Mouse (Mus musculus): ENCODE data around the gene Gls. TPM values are rescaled to one million over a fixed set of nuclear protein-coding genes. Genes with fewer than 3 reads are reported as not detected.
A peak's percentile ranks its signal among the peaks of the same experiment; 100 is the strongest.

Gls gene
- polyA plus RNA-seq, 1 experiment from 2014 or later = 35.4 TPM

GRCm38 (mm10) chr1:52252447-52252846, 19.4 kb upstream of the Gls start:
- no peak overlapping the region for H3K4me3 ChIP-seq (ENCODE audit: low read depth, low read length)
- DNase-seq (ENCODE audit: low spot score) = no peak
- 70% methylated on average over 2 of the region's 2 CpGs for WGBS
- no peak overlapping the region for H3K9ac ChIP-seq (ENCODE audit: low read length)
- no peak overlapping the region for H3K4me2 ChIP-seq (ENCODE audit: low read length)
- H3K4me1 ChIP-seq (ENCODE audit: control insufficient read depth, insufficient read depth, low read length) = no peaks in the 10 kb centered on the region
- no peaks in the 10 kb centered on the region for H3K27me3 ChIP-seq (replicated peaks; ENCODE audit: control insufficient read depth, insufficient read depth, low read length)
- H3K36me3 ChIP-seq (ENCODE audit: control insufficient read depth, insufficient read depth, low read length) = no peaks in the 10 kb centered on the region
- ATAC-seq = no peak
- H3K9me3 ChIP-seq (replicated peaks; ENCODE audit: control insufficient read depth, low read length) = no peaks in the 10 kb centered on the region
- H3K27ac ChIP-seq (ENCODE audit: low read depth, low read length) = no peak overlapping the region

- no peak overlapping the region for H3K4me3 ChIP-seq (ENCODE audit: low read depth, low read length)
Measured at GRCm38 (mm10) chr1:52251038-52251735, 18.2 kb upstream of the Gls start.

GRCm38 (mm10) chr1:52248899-52249556, 16.0 kb upstream of the Gls start:
- WGBS = 88% methylated on average over 3 of the region's 3 CpGs
- H3K4me3 ChIP-seq (ENCODE audit: low read depth, low read length) = no peak overlapping the region
- H3K27ac ChIP-seq (ENCODE audit: low read depth, low read length) = no peak overlapping the region
- H3K27me3 ChIP-seq (replicated peaks; ENCODE audit: control insufficient read depth, insufficient read depth, low read length) = no peaks in the 10 kb centered on the region
- H3K9ac ChIP-seq (ENCODE audit: low read length) = no peak overlapping the region
- H3K4me1 ChIP-seq (ENCODE audit: control insufficient read depth, insufficient read depth, low read length) = no peaks in the 10 kb centered on the region
- ATAC-seq = no peak
- no peaks in the 10 kb centered on the region for H3K9me3 ChIP-seq (replicated peaks; ENCODE audit: control insufficient read depth, low read length)
- no peak for DNase-seq (ENCODE audit: low spot score)
- H3K36me3 ChIP-seq (ENCODE audit: control insufficient read depth, insufficient read depth, low read length) = no peaks in the 10 kb centered on the region
- no peak overlapping the region for H3K4me2 ChIP-seq (ENCODE audit: low read length)

More at GRCm38 (mm10) chr1:52251038-52251735, 18.2 kb upstream of the Gls start:
- no peak for ATAC-seq
- Histone ChIP-seq H3K4me1 (ENCODE audit: control insufficient read depth, insufficient read depth, low read length) (no peaks in the 10 kb centered on the region), H3K36me3 (ENCODE audit: control insufficient read depth, insufficient read depth, low read length) (no peaks in the 10 kb centered on the region), H3K27ac (ENCODE audit: low read depth, low read length) (no peak overlapping the region), H3K9ac (ENCODE audit: low read length) (no peak overlapping the region), H3K9me3 (replicated peaks; ENCODE audit: control insufficient read depth, low read length) (no peaks in the 10 kb centered on the region), H3K4me2 (ENCODE audit: low read length) (no peak overlapping the region), H3K27me3 (replicated peaks; ENCODE audit: control insufficient read depth, insufficient read depth, low read length) (no peaks in the 10 kb centered on the region)
- WGBS = 76% methylated on average over 7 of the region's 7 CpGs
- no peak for DNase-seq (ENCODE audit: low spot score)

- H3K27me3 ChIP-seq (replicated peaks; ENCODE audit: control insufficient read depth, insufficient read depth, low read length) = no peaks in the 10 kb centered on the region
- H3K4me3 ChIP-seq (ENCODE audit: low read depth, low read length) = no peak overlapping the region
- ATAC-seq (no peak), DNase-seq (ENCODE audit: low spot score) (no peak)
- H3K9ac ChIP-seq (ENCODE audit: low read length) = no peak overlapping the region
- H3K27ac ChIP-seq (ENCODE audit: low read depth, low read length) = no peak overlapping the region
- no peaks in the 10 kb centered on the region for H3K9me3 ChIP-seq (replicated peaks; ENCODE audit: control insufficient read depth, low read length)
- no peaks in the 10 kb centered on the region for H3K4me1 ChIP-seq (ENCODE audit: control insufficient read depth, insufficient read depth, low read length)
- no peaks in the 10 kb centered on the region for H3K36me3 ChIP-seq (ENCODE audit: control insufficient read depth, insufficient read depth, low read length)
- no peak overlapping the region for H3K4me2 ChIP-seq (ENCODE audit: low read length)
- 56% methylated on average over 3 of the region's 3 CpGs for WGBS
Measured at GRCm38 (mm10) chr1:52242270-52242669, 9.2 kb upstream of the Gls start.

- Histone ChIP-seq H3K27ac (ENCODE audit: low read depth, low read length) (peak overlapping the region; percentile 94), H3K4me2 (ENCODE audit: low read length) (peak overlapping the region; percentile 67), H3K9ac (ENCODE audit: low read length) (peak overlapping the region; percentile 95), H3K27me3 (replicated peaks; ENCODE audit: control insufficient read depth, insufficient read depth, low read length) (no peaks in the 10 kb centered on the region), H3K4me3 (ENCODE audit: low read depth, low read length) (peak overlapping the region; percentile 90), H3K9me3 (replicated peaks; ENCODE audit: control insufficient read depth, low read length) (no peaks in the 10 kb centered on the region), H3K4me1 (ENCODE audit: control insufficient read depth, insufficient read depth, low read length) (peaks cover 11% of the 10 kb centered on the region), H3K36me3 (ENCODE audit: control insufficient read depth, insufficient read depth, low read length) (no peaks in the 10 kb centered on the region)
- ATAC-seq (peak; percentile 82), DNase-seq (ENCODE audit: low spot score) (no peak)
- under 1% methylated on average over 55 of the region's 57 CpGs for WGBS
Measured at GRCm38 (mm10) chr1:52232766-52233140, 279 bp downstream of the Gls start.

- WGBS = under 1% methylated on average over 55 of the region's 69 CpGs
- ATAC-seq = peak; percentile 57
- Histone ChIP-seq H3K9me3 (replicated peaks; ENCODE audit: control insufficient read depth, low read length) (no peaks in the 10 kb centered on the region), H3K27me3 (replicated peaks; ENCODE audit: control insufficient read depth, insufficient read depth, low read length) (no peaks in the 10 kb centered on the region), H3K9ac (ENCODE audit: low read length) (peak overlapping the region; percentile 95), H3K4me2 (ENCODE audit: low read length) (peak overlapping the region; percentile 67), H3K4me1 (ENCODE audit: control insufficient read depth, insufficient read depth, low read length) (peaks cover 11% of the 10 kb centered on the region), H3K27ac (ENCODE audit: low read depth, low read length) (peak overlapping the region; percentile 94), H3K4me3 (ENCODE audit: low read depth, low read length) (peak overlapping the region; percentile 90), H3K36me3 (ENCODE audit: control insufficient read depth, insufficient read depth, low read length) (no peaks in the 10 kb centered on the region)
- peak; percentile 73 for DNase-seq (ENCODE audit: low spot score)
Measured at GRCm38 (mm10) chr1:52231939-52232765, 880 bp downstream of the Gls start.

- Histone ChIP-seq H3K4me1 (ENCODE audit: control insufficient read depth, insufficient read depth, low read length) (peaks cover 11% of the 10 kb centered on the region), H3K4me3 (ENCODE audit: low read depth, low read length) (no peak overlapping the region)
Measured at GRCm38 (mm10) chr1:52230404-52230803, 2.6 kb downstream of the Gls start.

GRCm38 (mm10) chr1:52228178-52228577, 4.9 kb downstream of the Gls start:
- ATAC-seq = no peak
- 84% methylated on average over 6 of the region's 6 CpGs for WGBS

More at GRCm38 (mm10) chr1:52230404-52230803, 2.6 kb downstream of the Gls start:
- Histone ChIP-seq H3K9ac (ENCODE audit: low read length) (no peak overlapping the region), H3K36me3 (ENCODE audit: control insufficient read depth, insufficient read depth, low read length) (no peaks in the 10 kb centered on the region), H3K9me3 (replicated peaks; ENCODE audit: control insufficient read depth, low read length) (no peaks in the 10 kb centered on the region), H3K27me3 (replicated peaks; ENCODE audit: control insufficient read depth, insufficient read depth, low read length) (no peaks in the 10 kb centered on the region), H3K27ac (ENCODE audit: low read depth, low read length) (no peak overlapping the region), H3K4me2 (ENCODE audit: low read length) (no peak overlapping the region; the same call in 1 of the 2 replicates)
- DNase-seq (ENCODE audit: low spot score) (no peak), ATAC-seq (no peak)
- 70% methylated on average over 1 of the region's 1 CpGs for WGBS

More at GRCm38 (mm10) chr1:52228178-52228577, 4.9 kb downstream of the Gls start:
- Histone ChIP-seq H3K4me2 (ENCODE audit: low read length) (no peak overlapping the region), H3K4me3 (ENCODE audit: low read depth, low read length) (no peak overlapping the region), H3K36me3 (ENCODE audit: control insufficient read depth, insufficient read depth, low read length) (no peaks in the 10 kb centered on the region), H3K4me1 (ENCODE audit: control insufficient read depth, insufficient read depth, low read length) (peaks cover 11% of the 10 kb centered on the region), H3K9ac (ENCODE audit: low read length) (no peak overlapping the region), H3K27ac (ENCODE audit: low read depth, low read length) (no peak overlapping the region), H3K27me3 (replicated peaks; ENCODE audit: control insufficient read depth, insufficient read depth, low read length) (no peaks in the 10 kb centered on the region), H3K9me3 (replicated peaks; ENCODE audit: control insufficient read depth, low read length) (no peaks in the 10 kb centered on the region)
- DNase-seq (ENCODE audit: low spot score) = no peak

All from forebrain, embryonic 14.5 days (tissue).